Mouse (Mus musculus) kidney, adult 18-20 months (tissue): ENCODE measurements around the gene Marveld2.

Experiments
- DNase-seq: peaks from one replicate; pipeline ENCODE4 v3.0.0; 2021

The Marveld2 gene

DNA sequence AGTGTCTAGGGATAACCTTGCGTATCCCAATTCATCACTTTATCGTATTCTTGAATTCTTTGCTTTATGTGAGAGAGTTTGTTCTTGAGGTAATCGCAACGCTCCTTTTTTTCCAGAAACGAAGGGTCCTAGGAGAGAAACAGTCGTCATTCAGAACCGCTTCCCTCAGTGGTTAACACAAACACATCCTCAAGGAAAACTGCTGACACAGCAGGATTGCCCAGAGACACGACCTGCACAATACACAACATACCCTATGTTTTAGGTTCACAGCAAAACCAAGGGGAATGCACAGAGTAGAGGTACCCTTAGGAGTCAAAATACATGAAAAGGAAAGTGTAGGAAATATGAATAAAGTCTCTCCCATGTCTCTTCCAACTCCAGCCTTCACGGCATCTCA is 19.5 kb downstream of the Marveld2 start:
- DNase-seq: no peak

DNA sequence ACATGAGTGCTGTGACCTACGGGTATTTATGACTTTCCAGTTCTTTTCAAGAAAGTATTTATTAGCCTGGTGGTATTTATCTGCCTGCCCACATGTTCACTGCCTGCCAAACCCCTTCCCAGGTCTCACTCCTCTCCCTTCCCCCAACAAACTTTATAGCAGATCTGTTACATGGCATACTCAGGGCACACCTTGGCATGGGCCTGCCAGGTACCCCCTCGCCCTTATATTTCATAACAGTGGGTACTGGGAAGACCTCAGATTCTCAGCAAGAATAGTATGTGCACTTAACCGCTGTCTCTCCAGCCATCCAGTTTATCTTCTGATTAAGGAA is 21.3 kb downstream of the Marveld2 start:
- DNase-seq: no peak

DNA sequence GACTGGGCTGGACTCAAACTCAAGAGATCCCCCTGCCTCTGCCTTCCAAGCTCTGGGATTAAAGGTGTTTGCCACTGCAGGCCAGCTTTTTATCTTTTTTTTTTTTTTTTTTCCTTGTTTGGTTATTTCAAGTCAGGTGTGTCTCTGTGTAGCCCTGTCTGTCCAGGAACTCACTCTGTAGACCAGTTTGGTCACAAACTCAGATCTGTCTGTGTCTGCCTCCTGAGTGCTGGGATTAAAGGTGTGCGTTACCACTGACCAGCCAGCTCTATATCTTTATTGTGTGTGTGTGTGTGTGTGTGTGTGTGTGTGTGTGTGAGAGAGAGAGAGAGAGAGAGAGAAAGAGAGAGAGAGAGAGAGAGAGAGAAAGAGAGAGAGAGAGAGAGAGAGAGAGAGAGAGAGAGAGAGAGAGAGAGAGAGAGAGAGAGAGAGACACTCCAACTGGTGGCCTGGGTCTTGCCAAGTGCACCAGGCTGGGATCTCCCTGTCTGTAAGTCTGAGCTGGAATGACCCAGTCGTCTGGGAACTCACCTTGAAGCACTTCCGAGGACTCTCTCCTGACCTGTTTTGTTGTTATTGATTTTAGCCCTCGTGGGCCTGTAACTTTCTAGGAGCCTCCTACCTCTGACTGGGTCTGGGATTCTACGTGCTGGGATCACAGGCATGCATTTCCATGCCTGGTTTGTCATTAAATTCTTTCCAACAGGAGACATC is 21.8 kb downstream of the Marveld2 start:
- DNase-seq: peak; percentile 19

GRCm38 (mm10) chr13:100594041-100594792 is 22.6 kb downstream of the Marveld2 start:
- DNase-seq: peak; percentile 59

DNA sequence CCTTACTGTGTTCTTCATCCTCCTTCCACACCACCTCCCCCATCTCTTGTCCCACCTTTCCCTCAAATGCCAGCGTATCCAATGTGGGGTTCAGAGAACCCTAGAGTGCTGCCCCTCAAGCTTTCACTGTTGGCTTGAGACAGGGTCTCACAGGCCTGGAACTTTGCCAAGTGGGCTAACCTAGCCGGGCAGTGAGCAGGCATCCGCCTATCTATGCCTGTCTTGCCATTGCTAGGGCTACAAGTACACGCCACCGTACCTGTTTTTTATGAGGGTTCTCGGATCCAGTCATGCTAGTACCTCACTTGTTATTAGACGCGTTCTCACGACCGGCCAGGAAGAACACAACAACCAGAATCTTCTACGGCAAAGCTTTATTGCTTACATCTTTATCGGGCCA is 28.1 kb downstream of the Marveld2 start:
- no peak for DNase-seq

- no peak for DNase-seq
Observed at GRCm38 (mm10) chr13:100582144-100582543, 34.6 kb downstream of the Marveld2 start.

GRCm38 (mm10) chr13:100581701-100582100 is 35.1 kb downstream of the Marveld2 start:
- DNase-seq: peak; percentile 59

GRCm38 (mm10) chr13:100579951-100580350 is 36.8 kb downstream of the Marveld2 start:
- DNase-seq: no peak

GRCm38 (mm10) chr13:100579220-100579619 is 37.6 kb downstream of the Marveld2 start:
- DNase-seq: no peak

GRCm38 (mm10) chr13:100575950-100576349 is 40.8 kb downstream of the Marveld2 start:
- no peak for DNase-seq

DNA sequence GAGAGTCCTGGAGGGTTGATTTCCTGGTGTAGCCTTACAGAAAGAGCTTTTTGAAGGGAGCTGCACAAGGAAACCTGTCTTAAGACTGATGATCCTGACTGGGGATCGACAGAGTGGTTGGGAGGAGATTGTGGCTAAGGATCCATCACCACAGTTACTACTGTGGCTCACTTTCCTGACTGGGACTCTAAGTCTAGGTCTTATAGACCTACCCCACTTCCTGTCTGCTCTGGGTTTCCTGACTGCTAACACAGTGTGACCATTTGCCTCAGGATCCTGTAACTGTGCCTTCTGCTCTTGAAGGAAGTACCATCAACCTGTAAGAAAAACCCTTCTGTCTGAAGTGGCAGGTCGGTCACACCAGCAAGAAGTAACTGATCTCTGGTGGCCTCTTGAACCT is 46.1 kb downstream of the Marveld2 start:
- no peak for DNase-seq

DNA sequence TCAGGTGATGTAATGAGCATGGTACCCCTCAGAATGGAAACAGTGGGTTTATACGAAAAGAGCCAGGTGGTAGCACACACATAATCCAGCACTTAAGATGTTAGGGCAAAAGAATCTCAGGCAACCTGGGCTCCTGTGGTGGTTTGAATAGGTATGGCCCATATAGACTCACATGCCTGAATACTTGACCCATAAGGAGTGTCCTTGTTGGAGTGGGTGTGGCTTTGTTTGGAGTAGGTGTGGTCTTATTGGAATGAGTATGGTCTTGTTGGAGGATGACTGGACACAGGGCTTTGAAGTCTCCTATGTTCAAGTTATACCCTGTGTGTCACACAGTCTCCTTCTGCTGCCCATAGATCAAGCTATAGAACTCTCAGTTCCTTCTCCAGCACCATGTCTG is 48.4 kb downstream of the Marveld2 start:
- no peak for DNase-seq

- no peak for DNase-seq
Observed at GRCm38 (mm10) chr13:100559449-100559848, 57.3 kb downstream of the Marveld2 start.

DNA sequence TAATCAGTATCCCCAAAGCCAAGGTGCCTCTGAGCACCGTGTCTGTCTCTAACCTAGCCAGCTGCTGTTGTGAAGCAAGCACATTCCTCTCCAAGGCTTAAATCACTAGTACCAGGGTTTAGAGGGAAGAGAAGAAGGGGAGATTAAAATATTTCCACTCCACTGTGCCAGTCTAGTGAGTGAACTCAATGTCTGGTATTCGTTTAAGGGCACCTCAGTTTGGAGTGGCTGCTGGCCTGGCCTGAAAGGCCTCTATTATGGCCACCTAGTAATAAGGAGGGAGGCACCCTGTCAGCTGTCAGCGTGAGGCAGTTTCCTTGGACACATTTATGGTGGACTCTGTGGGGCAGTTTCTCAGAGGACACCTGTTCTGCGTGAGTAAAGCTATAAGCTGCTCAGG is 59.8 kb downstream of the Marveld2 start:
- no peak for DNase-seq

- no peak for DNase-seq
Observed at GRCm38 (mm10) chr13:100553042-100553437, 63.7 kb downstream of the Marveld2 start.

- DNase-seq: peak; percentile 87
Observed at GRCm38 (mm10) chr13:100552369-100553041, 64.3 kb downstream of the Marveld2 start, which contains the start of gene Ocln. Gene Ocln, minus strand, starts transcription at chr13:100552718.

GRCm38 (mm10) chr13:100552009-100552368 is 64.8 kb downstream of the Marveld2 start:
- no peak for DNase-seq

- peak; percentile 63 for DNase-seq
Observed at GRCm38 (mm10) chr13:100551371-100552008, 65.3 kb downstream of the Marveld2 start.

DNA sequence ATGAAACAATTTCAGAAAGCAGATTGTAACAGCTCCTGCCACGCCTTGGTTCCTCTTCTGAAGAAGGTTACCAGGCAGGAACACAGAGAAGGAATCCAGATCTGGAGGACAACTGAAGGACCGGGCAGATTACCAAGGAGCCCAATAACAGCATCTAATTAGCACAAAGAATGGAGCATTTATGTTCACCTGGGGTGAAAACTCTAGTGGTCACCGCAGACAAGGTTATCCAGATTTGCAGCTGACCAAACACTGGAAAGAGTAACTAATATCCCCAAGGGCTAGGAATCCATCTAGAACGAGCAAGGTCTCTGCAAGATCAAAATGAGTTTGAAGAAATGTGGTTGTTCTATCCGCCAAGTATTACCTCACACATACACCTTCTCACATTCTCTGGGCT is 69.5 kb downstream of the Marveld2 start:
- DNase-seq: peak; percentile 24
